Mouse (Mus musculus): ENCODE measurements around the gene Dazap2. TPM values are rescaled to one million over a fixed set of nuclear protein-coding genes. Genes with fewer than 3 reads are reported as not detected.

Dazap2 gene
- polyA plus RNA-seq, 1 experiment = 214 TPM

DNA sequence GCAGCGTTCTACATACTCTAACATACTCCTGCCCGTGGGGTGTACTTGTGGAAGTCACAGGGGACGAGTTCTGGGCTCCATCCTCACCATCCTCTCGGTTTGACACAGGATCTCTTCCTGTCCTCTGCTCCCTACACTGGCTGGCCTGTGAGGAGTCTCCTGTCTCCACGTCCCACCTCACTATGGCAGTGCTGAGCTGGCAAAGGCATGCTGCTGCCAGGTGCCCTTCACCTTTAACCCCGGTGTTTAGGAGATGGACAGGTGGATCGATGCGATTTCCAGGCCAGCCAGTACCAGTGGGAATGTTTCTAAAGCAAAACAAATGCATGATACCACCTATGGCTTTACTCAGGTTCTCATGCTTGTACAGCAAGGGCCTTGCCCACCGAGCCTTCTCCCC lies 8.6 kb downstream of the Dazap2 start:
- no peak for TF ChIP-seq CTCF (IDR thresholded peaks at IDR 0.05; ENCODE audit: borderline replicate concordance, insufficient read depth, low read depth, low read length)
- no peak for TF ChIP-seq POLR2A (IDR thresholded peaks at IDR 0.05; ENCODE audit: borderline replicate concordance, insufficient read depth, low read length)
- no peak overlapping the region for H3K27ac ChIP-seq (ENCODE audit: insufficient read depth, low read length)
- 85% methylated on average over 9 of the region's 9 CpGs for WGBS
- no peak overlapping the region for H3K4me3 ChIP-seq (replicated peaks; ENCODE audit: insufficient read depth, low read depth, low read length)
- no peak for DNase-seq
- H3K4me1 ChIP-seq (ENCODE audit: control insufficient read depth, insufficient read depth, low read length) = no peaks in the 10 kb centered on the region
- H3K27me3 ChIP-seq (ENCODE audit: control insufficient read depth, insufficient read depth, low read length) = no peaks in the 10 kb centered on the region

- TF ChIP-seq POLR2A (IDR thresholded peaks at IDR 0.05; ENCODE audit: borderline replicate concordance, insufficient read depth, low read length) (no peak), CTCF (IDR thresholded peaks at IDR 0.05; ENCODE audit: borderline replicate concordance, insufficient read depth, low read depth, low read length) (no peak)
- H3K4me1 ChIP-seq (ENCODE audit: control insufficient read depth, insufficient read depth, low read length) = no peaks in the 10 kb centered on the region
- H3K27ac ChIP-seq (ENCODE audit: insufficient read depth, low read length) = no peak overlapping the region
- WGBS = 85% methylated on average over 3 of the region's 3 CpGs
- DNase-seq = no peak
- no peaks in the 10 kb centered on the region for H3K27me3 ChIP-seq (ENCODE audit: control insufficient read depth, insufficient read depth, low read length)
- H3K4me3 ChIP-seq (replicated peaks; ENCODE audit: insufficient read depth, low read depth, low read length) = no peak overlapping the region
Observed at GRCm38 (mm10) chr15:100624435-100624834, 9.3 kb downstream of the Dazap2 start.

DNA sequence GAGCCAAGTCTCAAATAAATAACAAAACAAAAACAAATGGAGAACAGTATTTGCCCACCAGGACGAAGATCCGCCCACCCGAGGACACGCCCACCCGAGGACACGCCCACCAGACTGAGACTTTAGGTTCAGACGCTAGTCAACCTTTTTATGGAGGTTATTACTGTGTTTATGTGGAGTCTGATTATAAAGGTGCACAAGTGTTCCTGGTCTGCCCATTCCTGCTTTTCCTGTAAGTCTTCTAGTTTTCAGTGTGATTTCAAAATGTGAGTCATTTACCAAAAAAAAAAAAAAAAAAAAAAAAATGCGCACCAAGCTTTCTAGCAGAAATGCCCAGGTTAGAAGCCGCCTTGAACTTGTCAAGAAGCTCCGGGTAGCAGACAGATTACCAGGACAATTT lies 12.1 kb downstream of the Dazap2 start:
- H3K27ac ChIP-seq (ENCODE audit: insufficient read depth, low read length) = no peak overlapping the region
- TF ChIP-seq CTCF (IDR thresholded peaks at IDR 0.05; ENCODE audit: borderline replicate concordance, insufficient read depth, low read depth, low read length) (no peak), POLR2A (IDR thresholded peaks at IDR 0.05; ENCODE audit: borderline replicate concordance, insufficient read depth, low read length) (no peak)
- no peak overlapping the region for H3K4me3 ChIP-seq (replicated peaks; ENCODE audit: insufficient read depth, low read depth, low read length)
- DNase-seq = no peak
- 26% methylated on average over 10 of the region's 10 CpGs for WGBS
- H3K4me1 ChIP-seq (ENCODE audit: control insufficient read depth, insufficient read depth, low read length) = no peaks in the 10 kb centered on the region
- no peaks in the 10 kb centered on the region for H3K27me3 ChIP-seq (ENCODE audit: control insufficient read depth, insufficient read depth, low read length)

DNA sequence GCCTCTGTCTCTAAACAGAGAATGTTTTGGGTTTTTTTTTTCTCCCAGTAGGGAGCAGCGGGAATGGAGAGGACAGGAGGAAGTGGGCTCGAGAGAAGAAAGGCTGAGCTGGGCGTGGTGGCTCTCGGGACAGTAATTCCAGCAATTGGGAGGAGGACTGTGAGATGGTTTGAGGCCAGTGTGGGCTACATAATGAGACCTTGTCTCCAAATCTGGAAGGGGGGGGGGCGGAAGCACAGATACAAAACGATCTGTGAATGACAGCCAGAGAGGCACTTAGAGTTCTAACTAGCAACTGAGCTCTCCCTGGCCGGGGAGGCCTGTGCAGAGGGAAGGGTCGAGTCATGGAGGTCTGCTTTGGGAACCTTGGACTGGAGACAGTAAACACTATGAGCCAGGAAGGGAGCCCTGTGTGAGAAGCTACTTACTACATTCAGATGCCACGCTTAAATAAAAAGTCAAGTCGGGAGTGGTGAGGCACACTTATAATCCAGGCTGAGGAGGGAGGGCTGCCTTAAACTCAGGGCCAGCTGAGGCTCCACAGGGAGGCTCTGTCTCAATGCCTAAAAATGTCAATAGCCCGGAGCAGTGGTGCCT lies 12.7 kb downstream of the Dazap2 start:
- Histone ChIP-seq H3K27ac (ENCODE audit: insufficient read depth, low read length) (no peak overlapping the region), H3K27me3 (ENCODE audit: control insufficient read depth, insufficient read depth, low read length) (no peaks in the 10 kb centered on the region), H3K4me3 (replicated peaks; ENCODE audit: insufficient read depth, low read depth, low read length) (no peak overlapping the region), H3K4me1 (ENCODE audit: control insufficient read depth, insufficient read depth, low read length) (no peaks in the 10 kb centered on the region)
- DNase-seq = no peak
- TF ChIP-seq CTCF (IDR thresholded peaks at IDR 0.05; ENCODE audit: borderline replicate concordance, insufficient read depth, low read depth, low read length) = no peak
- TF ChIP-seq POLR2A (IDR thresholded peaks at IDR 0.05; ENCODE audit: borderline replicate concordance, insufficient read depth, low read length) = no peak
- 16% methylated on average over 11 of the region's 11 CpGs for WGBS

GRCm38 (mm10) chr15:100628797-100629196 lies 13.6 kb downstream of the Dazap2 start:
- H3K27me3 ChIP-seq (ENCODE audit: control insufficient read depth, insufficient read depth, low read length) = no peaks in the 10 kb centered on the region
- no peak overlapping the region for H3K4me3 ChIP-seq (replicated peaks; ENCODE audit: insufficient read depth, low read depth, low read length)
- H3K4me1 ChIP-seq (ENCODE audit: control insufficient read depth, insufficient read depth, low read length) = no peaks in the 10 kb centered on the region
- 66% methylated on average over 7 of the region's 7 CpGs for WGBS
- TF ChIP-seq POLR2A (IDR thresholded peaks at IDR 0.05; ENCODE audit: borderline replicate concordance, insufficient read depth, low read length) (no peak), CTCF (IDR thresholded peaks at IDR 0.05; ENCODE audit: borderline replicate concordance, insufficient read depth, low read depth, low read length) (no peak)
- H3K27ac ChIP-seq (ENCODE audit: insufficient read depth, low read length) = no peak overlapping the region
- DNase-seq = no peak

DNA sequence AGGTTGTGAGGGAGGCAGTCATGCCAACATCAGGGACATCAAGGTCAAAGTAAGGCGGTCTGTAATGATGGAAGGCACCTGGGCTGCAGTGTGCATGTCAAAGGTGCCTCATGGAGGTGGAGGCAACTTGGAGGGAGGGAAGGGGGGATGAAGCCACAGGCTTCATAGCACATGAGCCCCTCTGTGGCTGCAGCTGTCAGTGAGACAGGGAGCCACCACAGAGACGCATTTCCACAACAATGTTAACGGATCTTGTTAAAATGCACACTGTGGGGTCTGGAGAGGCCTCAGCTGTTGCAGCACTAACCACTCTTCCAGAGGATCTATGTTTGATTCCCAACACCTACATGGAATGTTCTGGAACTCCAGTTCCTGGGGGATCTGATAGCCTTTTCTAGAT lies 15.0 kb downstream of the Dazap2 start:
- Histone ChIP-seq H3K27me3 (ENCODE audit: control insufficient read depth, insufficient read depth, low read length) (no peaks in the 10 kb centered on the region; the same call in 1 of the 2 replicates), H3K4me3 (replicated peaks; ENCODE audit: insufficient read depth, low read depth, low read length) (no peak overlapping the region), H3K27ac (ENCODE audit: insufficient read depth, low read length) (no peak overlapping the region), H3K4me1 (ENCODE audit: control insufficient read depth, insufficient read depth, low read length) (no peaks in the 10 kb centered on the region)
- TF ChIP-seq POLR2A (IDR thresholded peaks at IDR 0.05; ENCODE audit: borderline replicate concordance, insufficient read depth, low read length) (no peak), CTCF (IDR thresholded peaks at IDR 0.05; ENCODE audit: borderline replicate concordance, insufficient read depth, low read depth, low read length) (no peak)
- WGBS = 78% methylated on average over 3 of the region's 3 CpGs
- no peak for DNase-seq

DNA sequence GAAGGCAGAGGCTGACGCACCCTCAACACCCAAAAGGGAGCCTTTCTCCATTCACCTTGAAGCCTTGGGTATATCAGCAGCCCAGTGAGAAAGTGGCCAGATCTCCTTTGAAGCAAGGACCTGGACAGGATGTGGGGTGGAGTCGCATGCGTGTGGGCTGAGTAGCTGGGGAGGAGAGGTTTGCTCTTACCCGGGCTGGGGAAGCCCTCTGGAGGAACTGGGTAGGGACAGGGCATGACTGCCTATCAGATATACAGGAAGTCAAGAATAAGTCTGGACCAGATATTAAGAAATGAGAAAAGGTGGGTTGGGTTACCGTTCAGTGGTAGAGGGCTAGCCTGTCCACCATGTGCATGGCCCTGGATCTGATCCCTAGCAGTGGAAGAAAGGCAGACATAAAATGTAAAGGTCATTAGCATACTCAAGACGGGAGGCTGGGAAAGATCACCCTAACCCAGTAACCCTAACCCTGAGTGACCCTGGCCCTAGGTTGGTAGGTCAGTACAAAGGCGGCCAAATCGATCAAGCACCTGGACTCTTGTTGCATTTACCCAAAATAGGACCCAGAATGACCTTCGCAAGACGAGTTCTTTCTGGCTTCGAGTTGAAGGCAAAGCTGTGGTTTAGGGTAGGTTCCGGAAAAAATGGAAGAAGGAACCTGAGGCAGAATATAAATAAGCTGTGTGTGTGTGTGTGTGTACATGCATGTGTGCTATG lies 16.5 kb downstream of the Dazap2 start:
- no peak for DNase-seq
- no peak for TF ChIP-seq POLR2A (IDR thresholded peaks at IDR 0.05; ENCODE audit: borderline replicate concordance, insufficient read depth, low read length)
- TF ChIP-seq CTCF (IDR thresholded peaks at IDR 0.05; ENCODE audit: borderline replicate concordance, insufficient read depth, low read depth, low read length) = no peak
- 93% methylated on average over 12 of the region's 12 CpGs for WGBS
- Histone ChIP-seq H3K4me1 (ENCODE audit: control insufficient read depth, insufficient read depth, low read length) (no peaks in the 10 kb centered on the region), H3K4me3 (replicated peaks; ENCODE audit: insufficient read depth, low read depth, low read length) (no peak overlapping the region), H3K27me3 (ENCODE audit: control insufficient read depth, insufficient read depth, low read length) (peaks cover 10% of the 10 kb centered on the region), H3K27ac (ENCODE audit: insufficient read depth, low read length) (no peak overlapping the region)

GRCm38 (mm10) chr15:100632323-100632722 lies 17.2 kb downstream of the Dazap2 start:
- H3K27ac ChIP-seq (ENCODE audit: insufficient read depth, low read length) = no peak overlapping the region
- H3K4me3 ChIP-seq (replicated peaks; ENCODE audit: insufficient read depth, low read depth, low read length) = no peak overlapping the region
- no peaks in the 10 kb centered on the region for H3K4me1 ChIP-seq (ENCODE audit: control insufficient read depth, insufficient read depth, low read length)
- WGBS = 94% methylated on average over 5 of the region's 5 CpGs
- no peak for TF ChIP-seq POLR2A (IDR thresholded peaks at IDR 0.05; ENCODE audit: borderline replicate concordance, insufficient read depth, low read length)
- TF ChIP-seq CTCF (IDR thresholded peaks at IDR 0.05; ENCODE audit: borderline replicate concordance, insufficient read depth, low read depth, low read length) = no peak
- DNase-seq = no peak
- peaks cover 12% of the 10 kb centered on the region for H3K27me3 ChIP-seq (ENCODE audit: control insufficient read depth, insufficient read depth, low read length)
